Mouse (Mus musculus): ENCODE data around the gene Misp. TPM values are rescaled to one million over a fixed set of nuclear protein-coding genes. Genes with fewer than 3 reads are reported as not detected.

Gene Misp
- total and polyA plus RNA-seq, 2 experiments from 2014 or later = 0.27 TPM; not detected in 1

DNA sequence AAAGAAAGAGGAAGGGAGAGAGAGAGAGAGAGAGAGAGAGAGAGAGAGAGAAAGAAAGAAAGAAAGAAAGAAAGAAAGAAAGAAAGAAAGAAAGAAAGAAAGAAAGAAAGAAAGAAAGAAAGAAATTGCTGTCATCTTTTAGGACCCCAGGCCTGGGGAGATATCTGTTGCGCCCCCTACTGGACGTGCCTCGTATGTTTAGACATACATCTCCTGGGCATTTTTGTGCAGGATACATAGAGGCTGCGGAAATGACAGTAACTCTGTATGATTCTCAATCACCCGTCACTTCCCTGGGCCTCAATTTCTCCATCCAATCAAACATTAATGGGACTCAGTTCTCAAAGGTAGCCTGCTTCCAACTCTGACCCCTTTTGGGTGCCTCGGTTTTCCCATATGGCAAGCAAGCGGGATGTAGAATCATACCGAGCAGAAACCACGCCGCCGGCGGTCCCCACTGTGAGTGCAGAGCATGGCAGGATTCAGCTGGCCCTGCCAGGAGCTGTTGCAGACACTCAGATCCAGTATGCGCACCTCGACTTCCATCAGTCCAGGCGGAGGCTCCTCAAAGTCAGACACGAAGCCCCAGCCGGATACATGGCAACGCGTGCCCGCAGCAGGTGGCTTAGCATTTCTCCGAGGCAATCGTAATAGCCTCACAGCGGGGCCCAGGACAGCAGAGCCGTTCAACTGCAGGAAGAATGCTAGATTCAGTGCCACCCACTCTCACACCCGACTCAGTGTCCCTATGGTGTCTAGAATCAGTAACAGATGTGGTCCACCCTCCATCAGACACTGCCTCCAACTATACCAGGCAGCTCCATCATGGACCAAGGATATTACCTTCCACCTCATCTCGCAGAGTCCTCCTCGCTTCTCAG lies 36.6 kb upstream of the Misp start:
- Histone ChIP-seq H3K27me3 (ENCODE audit: insufficient read depth, low read length) (no peaks in the 10 kb centered on the region), H3K9me3 (ENCODE audit: low read length) (no peaks in the 10 kb centered on the region), H3K9ac (replicated peaks; ENCODE audit: low read length, poor library complexity, severe bottlenecking) (no peak overlapping the region), H3K36me3 (ENCODE audit: insufficient read depth, low read length) (no peaks in the 10 kb centered on the region), H3K27ac (ENCODE audit: low read depth, low read length) (no peak overlapping the region), H3K4me1 (ENCODE audit: insufficient read depth, low read length) (no peaks in the 10 kb centered on the region; the same call in 1 of the 2 replicates), H3K4me3 (ENCODE audit: low read depth, low read length) (no peak overlapping the region), H3K4me2 (ENCODE audit: low read depth, low read length, poor library complexity, severe bottlenecking) (no peak overlapping the region)
- peak; percentile 57 for TF ChIP-seq CTCF (IDR thresholded peaks at IDR 0.05)
- ATAC-seq (ENCODE audit: low FRiP score) (no peak), DNase-seq (ENCODE audit: low spot score) (no peak)
- 42% methylated on average over 27 of the region's 27 CpGs for WGBS

DNA sequence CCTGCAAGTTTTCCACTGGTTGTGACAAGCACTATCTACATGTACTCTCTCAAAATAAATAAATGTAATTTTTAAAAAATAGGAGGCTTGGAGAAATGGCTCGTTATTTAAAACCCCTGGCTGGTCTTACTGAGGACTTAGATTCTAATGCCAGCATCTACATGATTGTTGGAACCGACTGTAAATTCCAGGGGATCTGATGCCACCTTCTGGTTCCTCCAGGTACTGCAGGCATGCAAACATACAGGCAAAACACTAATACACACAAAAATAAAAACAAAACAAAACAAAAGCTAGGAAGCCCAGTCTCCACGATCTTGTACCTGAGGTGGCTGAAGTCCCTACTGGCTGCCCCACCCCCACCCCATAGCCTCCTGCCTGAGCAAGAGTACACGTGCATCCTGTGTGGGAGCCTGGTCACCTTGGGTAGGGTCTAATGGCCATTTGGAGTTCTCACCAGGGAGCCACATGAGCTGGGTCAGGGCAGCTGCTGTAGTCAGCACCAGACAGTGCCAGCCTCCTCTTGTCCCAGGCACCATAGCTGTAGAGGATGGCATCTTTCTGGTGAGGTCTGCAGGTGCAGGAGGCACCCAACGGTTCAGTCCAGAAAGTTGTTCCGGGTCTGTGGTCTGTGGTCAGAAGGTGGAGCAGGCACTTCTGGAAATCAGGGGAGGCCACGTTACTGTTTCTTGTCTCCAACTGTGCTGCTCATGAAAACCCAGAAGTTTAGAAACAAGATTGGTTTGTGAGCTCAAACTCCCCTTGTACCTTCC lies 32.2 kb upstream of the Misp start:
- H3K4me1 ChIP-seq (ENCODE audit: insufficient read depth, low read length) = peaks cover 3% of the 10 kb centered on the region; the same call in 1 of the 2 replicates
- peak; percentile 94 for TF ChIP-seq CTCF (IDR thresholded peaks at IDR 0.05)
- no peak overlapping the region for H3K4me2 ChIP-seq (ENCODE audit: low read depth, low read length, poor library complexity, severe bottlenecking)
- ATAC-seq (ENCODE audit: low FRiP score) = no peak
- 36% methylated on average over 7 of the region's 7 CpGs for WGBS
- no peak overlapping the region for H3K27ac ChIP-seq (ENCODE audit: low read depth, low read length)
- no peak overlapping the region for H3K9ac ChIP-seq (replicated peaks; ENCODE audit: low read length, poor library complexity, severe bottlenecking)
- H3K4me3 ChIP-seq (ENCODE audit: low read depth, low read length) = no peak overlapping the region
- H3K36me3 ChIP-seq (ENCODE audit: insufficient read depth, low read length) = no peaks in the 10 kb centered on the region
- DNase-seq (ENCODE audit: low spot score) = peak; percentile 82
- H3K9me3 ChIP-seq (ENCODE audit: low read length) = no peaks in the 10 kb centered on the region
- H3K27me3 ChIP-seq (ENCODE audit: insufficient read depth, low read length) = no peaks in the 10 kb centered on the region

DNA sequence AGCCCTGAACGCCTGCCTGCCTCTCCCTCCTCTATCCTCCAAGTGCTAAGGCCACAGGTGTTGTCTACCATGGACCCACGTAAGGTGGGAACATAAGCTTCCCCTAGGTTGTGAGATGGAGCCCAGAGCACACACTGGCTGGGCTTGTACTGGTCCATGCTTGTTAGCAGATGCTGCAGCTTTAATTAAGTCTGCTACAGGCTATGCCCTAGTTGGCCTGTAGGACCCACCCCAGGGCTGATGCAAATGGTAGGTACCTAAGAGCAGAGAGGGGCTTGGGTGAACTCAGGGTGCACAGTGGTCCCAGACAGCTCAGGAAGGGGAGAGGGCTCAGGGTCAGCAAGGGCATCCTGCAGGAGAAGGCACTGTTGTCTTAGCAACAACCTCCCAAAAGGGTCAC lies 31.2 kb upstream of the Misp start:
- 71% methylated on average over 2 of the region's 2 CpGs for WGBS
- ATAC-seq (ENCODE audit: low FRiP score) (no peak), DNase-seq (ENCODE audit: low spot score) (no peak)
- Histone ChIP-seq H3K4me3 (ENCODE audit: low read depth, low read length) (no peak overlapping the region), H3K9ac (replicated peaks; ENCODE audit: low read length, poor library complexity, severe bottlenecking) (no peak overlapping the region), H3K36me3 (ENCODE audit: insufficient read depth, low read length) (no peaks in the 10 kb centered on the region), H3K27me3 (ENCODE audit: insufficient read depth, low read length) (no peaks in the 10 kb centered on the region), H3K4me2 (ENCODE audit: low read depth, low read length, poor library complexity, severe bottlenecking) (no peak overlapping the region), H3K27ac (ENCODE audit: low read depth, low read length) (no peak overlapping the region), H3K4me1 (ENCODE audit: insufficient read depth, low read length) (peaks cover 3% of the 10 kb centered on the region; the same call in 1 of the 2 replicates), H3K9me3 (ENCODE audit: low read length) (no peaks in the 10 kb centered on the region)
- TF ChIP-seq CTCF (IDR thresholded peaks at IDR 0.05) = no peak

DNA sequence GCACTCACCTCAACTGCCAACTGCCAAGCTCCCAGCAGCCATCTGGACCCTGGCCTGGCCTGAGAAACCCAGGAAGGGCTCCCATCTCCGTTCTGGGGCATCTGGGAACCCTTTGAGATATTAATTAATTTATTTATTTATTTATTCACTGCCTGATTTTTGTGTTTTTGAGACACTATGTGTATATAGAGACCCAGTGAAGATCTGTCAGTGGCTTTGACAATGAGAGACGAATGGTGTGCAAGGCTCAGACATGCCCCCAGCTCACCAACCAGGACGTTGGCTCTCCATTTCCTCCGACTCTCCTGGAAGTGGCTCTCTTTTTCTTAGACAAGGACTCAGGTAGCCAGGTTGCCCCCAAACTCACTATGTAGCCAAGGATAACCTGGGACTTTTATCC lies 29.9 kb upstream of the Misp start, which contains the start of gene Prss57:
TSS of gene Prss57 (minus strand) at position 101 of the 400 bp plus-strand sequence.
- DNase-seq (ENCODE audit: low spot score) = no peak
- TF ChIP-seq CTCF (IDR thresholded peaks at IDR 0.05) = no peak
- Histone ChIP-seq H3K4me3 (ENCODE audit: low read depth, low read length) (no peak within 1 kb of the TSS), H3K9ac (replicated peaks; ENCODE audit: low read length, poor library complexity, severe bottlenecking) (no peak within 1 kb of the TSS), H3K4me2 (ENCODE audit: low read depth, low read length, poor library complexity, severe bottlenecking) (no peak within 1 kb of the TSS), H3K36me3 (ENCODE audit: insufficient read depth, low read length) (no peaks in the 10 kb centered on the region), H3K9me3 (ENCODE audit: low read length) (no peaks in the 10 kb centered on the region), H3K27ac (ENCODE audit: low read depth, low read length) (no peak within 1 kb of the TSS), H3K27me3 (ENCODE audit: insufficient read depth, low read length) (no peaks in the 10 kb centered on the region), H3K4me1 (ENCODE audit: insufficient read depth, low read length) (peaks cover 10% of the 10 kb centered on the region; the same call in 1 of the 2 replicates)
- 92% methylated on average over 4 of the region's 4 CpGs for WGBS
- no peak for ATAC-seq (ENCODE audit: low FRiP score)

DNA sequence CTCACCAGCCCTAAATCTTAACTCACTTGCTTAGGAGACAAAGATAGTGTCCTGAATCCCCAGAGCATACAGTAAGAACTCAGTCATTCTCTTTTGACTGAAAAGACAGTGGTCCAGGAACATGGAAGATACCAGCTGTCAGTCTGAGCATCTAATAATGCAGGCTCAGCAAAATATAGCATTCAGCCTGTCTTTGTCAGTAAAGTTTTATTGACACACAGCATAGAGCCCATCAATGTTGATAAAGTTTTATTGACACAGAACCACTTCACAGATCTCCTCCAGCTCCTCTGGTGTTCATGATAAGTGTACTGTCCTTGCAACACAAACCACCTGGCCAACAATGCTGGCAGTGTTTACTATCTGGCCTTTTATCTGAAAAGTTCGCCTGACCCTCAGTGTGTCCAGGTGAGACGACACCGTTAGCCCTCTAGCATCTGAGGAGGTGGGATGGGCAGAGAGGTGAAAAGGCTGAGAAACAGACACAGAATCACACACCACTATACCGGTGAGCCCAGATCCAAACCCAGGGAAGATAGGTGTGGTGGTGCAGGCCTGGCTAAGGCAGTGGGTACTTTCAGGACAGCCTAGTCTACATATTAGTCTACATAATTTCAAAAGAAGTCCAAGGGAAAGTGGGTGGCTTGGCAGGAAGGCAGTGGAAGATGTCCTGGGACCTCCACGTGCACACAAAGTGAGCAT lies 28.3 kb upstream of the Misp start:
- Histone ChIP-seq H3K36me3 (ENCODE audit: insufficient read depth, low read length) (no peaks in the 10 kb centered on the region), H3K27me3 (ENCODE audit: insufficient read depth, low read length) (no peaks in the 10 kb centered on the region), H3K4me3 (ENCODE audit: low read depth, low read length) (peak overlapping the region; percentile 96), H3K4me1 (ENCODE audit: insufficient read depth, low read length) (peaks cover 13% of the 10 kb centered on the region; the same call in 1 of the 2 replicates), H3K9ac (replicated peaks; ENCODE audit: low read length, poor library complexity, severe bottlenecking) (peak overlapping the region; percentile 98; the same call in 1 of the 2 replicates), H3K9me3 (ENCODE audit: low read length) (no peaks in the 10 kb centered on the region), H3K4me2 (ENCODE audit: low read depth, low read length, poor library complexity, severe bottlenecking) (peak overlapping the region; percentile 80), H3K27ac (ENCODE audit: low read depth, low read length) (no peak overlapping the region)
- no peak for TF ChIP-seq CTCF (IDR thresholded peaks at IDR 0.05)
- DNase-seq (ENCODE audit: low spot score) (no peak), ATAC-seq (ENCODE audit: low FRiP score) (no peak)
- WGBS = 86% methylated on average over 5 of the region's 5 CpGs

Data from midbrain, postnatal 0 days (tissue).